Mouse (Mus musculus) hindbrain, embryonic 12.5 days (tissue): ENCODE data around the gene Adh7. TPM values are rescaled to one million over a fixed set of nuclear protein-coding genes. Genes with fewer than 3 reads are reported as not detected.

ENCODE experiments used
- ATAC-seq: fragments of 200-750 bp; cut with Nextera tagmentation; 2 replicates; pipeline ENCODE4 v1.8.0; 2017; ENCODE audit warnings: moderate TSS enrichment; ENCODE audit not compliant: low FRiP score
- H3K27ac ChIP-seq: fragments of 300-500 bp; sonication (generic); 2 replicates; pipeline ENCODE4 v1.5.1; 2016; ENCODE audit warnings: mild to moderate bottlenecking
- H3K27me3 ChIP-seq: fragments of 300-500 bp; sonication (generic); 2 replicates; pipeline ENCODE4 v1.6.1; 2016; ENCODE audit warnings: mild to moderate bottlenecking
- H3K36me3 ChIP-seq: fragments of 300-500 bp; sonication (generic); 2 replicates; pipeline ENCODE4 v1.6.1; 2016; ENCODE audit warnings: mild to moderate bottlenecking
- H3K4me1 ChIP-seq: fragments of 300-500 bp; sonication (generic); 2 replicates; pipeline ENCODE4 v1.6.1; 2016
- H3K4me2 ChIP-seq: fragments of 300-500 bp; sonication (generic); replicated peaks from 2 replicates; pipeline ENCODE4 v1.6.1; 2016; ENCODE audit warnings: mild to moderate bottlenecking
- H3K4me3 ChIP-seq: fragments of 300-500 bp; sonication (generic); 2 replicates; pipeline ENCODE4 v1.5.1; 2016; ENCODE audit warnings: mild to moderate bottlenecking
- H3K9ac ChIP-seq: fragments of 300-500 bp; sonication (generic); 2 replicates; pipeline ENCODE4 v1.6.1; 2016; ENCODE audit warnings: mild to moderate bottlenecking, moderate library complexity
- H3K9me3 ChIP-seq: fragments of 300-500 bp; sonication (generic); replicated peaks from 2 replicates; pipeline ENCODE4 v1.6.1; 2016; ENCODE audit warnings: mild to moderate bottlenecking
- WGBS: fragments of 180-500 bp; shearing (Covaris S2); methylation state at CpG from one replicate; pipeline ENCODE4 v1.1.7; 2016; 5-methylcytosine and 5-hydroxymethylcytosine counted together
- polyA plus RNA-seq: library from polyadenylated mRNA; unstranded; fragments of >200 nt; fragmentation: Nextera tagmentation; extraction: Ambion mirVana; gene quantifications from 2 replicates; pipeline ENCODE4 v1.2.1, GENCODE M21; 2016

Adh7 gene
- polyA plus RNA-seq: 0.15 and 0.17 TPM in 2 replicates

DNA sequence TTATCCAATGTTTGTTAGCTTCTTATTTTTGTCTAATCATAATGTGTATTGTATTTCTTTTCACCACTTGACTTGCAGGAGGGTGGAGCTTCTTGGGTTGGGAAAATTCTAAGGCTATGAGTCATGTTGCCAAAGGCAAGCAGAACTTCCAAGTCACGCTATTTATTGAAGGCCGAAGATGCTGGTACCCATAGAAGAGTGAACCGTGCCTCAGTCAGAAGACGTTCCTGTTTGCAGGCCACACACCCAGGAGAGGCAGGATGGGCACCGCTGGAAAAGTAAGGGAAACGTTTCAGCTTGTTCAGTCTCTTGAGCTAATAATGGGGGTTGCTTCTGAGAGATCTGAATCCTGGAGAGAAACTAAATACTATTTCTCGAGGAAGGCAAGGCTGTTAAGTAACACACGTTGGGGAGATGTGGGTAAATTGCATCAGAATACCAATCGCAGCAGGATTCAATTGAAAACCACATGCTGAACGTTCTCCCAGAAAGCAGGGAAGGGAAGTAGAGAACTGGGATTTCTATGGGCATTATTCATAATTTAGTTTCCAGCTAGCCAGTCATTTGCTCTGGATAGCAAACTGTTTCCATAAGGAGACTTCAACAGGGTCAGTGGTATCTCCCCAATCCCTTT, at the start of gene Adh7:
TSS of gene Adh7 (plus strand) at position 130 of the 634 bp plus-strand sequence.
- Histone ChIP-seq H3K4me2 (no peak within 1 kb of the TSS), H3K27me3 (no peaks in the 10 kb centered on the region), H3K36me3 (no peaks in the 10 kb centered on the region), H3K4me3 (no peak within 1 kb of the TSS), H3K4me1 (peaks cover 3% of the 10 kb centered on the region; the same call in 1 of the 2 replicates), H3K27ac (no peak within 1 kb of the TSS), H3K9ac (no peak within 1 kb of the TSS), H3K9me3 (no peaks in the 10 kb centered on the region)
- WGBS: 77% methylated on average over 10 of the region's 10 CpGs
- no peak for ATAC-seq

DNA sequence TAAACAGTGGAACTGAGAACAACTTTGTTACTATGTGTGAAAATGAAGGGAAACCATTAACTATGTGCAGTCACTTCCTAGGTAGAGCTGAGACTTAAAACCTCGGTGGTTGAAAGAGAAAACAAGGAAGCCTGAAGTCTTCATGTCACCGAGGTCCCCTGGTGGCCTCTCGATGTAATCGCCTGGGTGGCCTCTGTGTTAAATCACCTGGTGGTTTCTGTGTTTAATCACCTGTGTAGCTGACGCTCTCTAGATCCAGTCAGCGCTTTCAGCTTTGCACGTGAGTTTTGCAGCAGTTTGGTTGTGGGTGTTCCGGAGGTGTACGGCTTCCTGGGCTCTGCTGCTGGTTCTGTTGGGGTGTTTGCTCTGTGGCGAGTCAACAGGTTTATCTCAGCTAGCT, 44.3 kb upstream of the Adh7 start:
- H3K27me3 ChIP-seq: no peaks in the 10 kb centered on the region
- no peaks in the 10 kb centered on the region for H3K9me3 ChIP-seq
- H3K4me3 ChIP-seq: no peak overlapping the region
- H3K27ac ChIP-seq: no peak overlapping the region
- no peaks in the 10 kb centered on the region for H3K36me3 ChIP-seq
- no peaks in the 10 kb centered on the region for H3K4me1 ChIP-seq
- H3K4me2 ChIP-seq: no peak overlapping the region
- H3K9ac ChIP-seq: no peak overlapping the region
- 81% methylated on average over 10 of the region's 10 CpGs for WGBS
- ATAC-seq: no peak

DNA sequence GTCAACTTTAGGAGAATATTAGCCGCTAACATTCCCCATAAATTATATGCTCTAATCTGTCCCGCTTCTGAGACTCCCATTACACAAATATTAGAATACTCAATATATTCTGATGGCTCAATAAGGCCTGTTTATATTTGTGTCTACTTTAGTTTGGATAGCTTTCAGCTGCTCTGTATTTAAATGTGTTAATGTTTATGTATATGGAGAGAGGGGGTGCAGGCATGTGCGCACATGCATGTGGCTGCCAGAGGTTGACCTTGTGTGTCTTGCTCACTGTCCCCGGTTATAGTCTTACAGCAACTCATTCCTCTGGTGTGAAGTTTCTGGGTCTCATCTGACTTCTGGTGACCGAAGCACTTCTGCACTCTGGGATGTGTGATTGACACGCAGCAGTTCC, 42.0 kb upstream of the Adh7 start:
- H3K4me3 ChIP-seq: no peak overlapping the region
- no peaks in the 10 kb centered on the region for H3K36me3 ChIP-seq
- 91% methylated on average over 6 of the region's 6 CpGs for WGBS
- no peaks in the 10 kb centered on the region for H3K4me1 ChIP-seq
- ATAC-seq: no peak
- H3K9ac ChIP-seq: no peak overlapping the region
- no peaks in the 10 kb centered on the region for H3K27me3 ChIP-seq
- H3K9me3 ChIP-seq: no peaks in the 10 kb centered on the region
- H3K4me2 ChIP-seq: no peak overlapping the region
- no peak overlapping the region for H3K27ac ChIP-seq

DNA sequence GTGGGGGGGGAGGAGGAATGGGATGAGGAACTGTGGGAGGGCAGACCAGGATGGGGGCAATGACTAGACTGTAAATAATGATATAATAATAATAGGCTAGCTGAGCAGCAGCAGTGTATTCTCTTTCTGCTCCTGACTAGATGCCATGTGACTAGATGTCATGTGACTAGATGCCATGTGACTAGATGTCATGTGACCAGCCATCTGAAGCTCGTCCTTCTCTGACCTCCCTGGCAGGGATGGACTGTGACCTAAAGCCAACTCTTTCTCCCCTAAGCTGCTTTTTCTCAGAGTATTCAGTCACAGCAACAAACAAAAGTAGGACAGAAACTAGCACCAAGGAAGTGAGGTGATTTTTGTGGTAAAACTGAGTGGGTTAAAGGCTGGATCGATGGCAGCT, 35.5 kb upstream of the Adh7 start:
- WGBS: 86% methylated on average over 2 of the region's 2 CpGs
- no peak overlapping the region for H3K27ac ChIP-seq
- no peak overlapping the region for H3K9ac ChIP-seq
- no peaks in the 10 kb centered on the region for H3K9me3 ChIP-seq
- no peak for ATAC-seq
- H3K27me3 ChIP-seq: no peaks in the 10 kb centered on the region
- H3K4me1 ChIP-seq: peaks cover 9% of the 10 kb centered on the region; the same call in 1 of the 2 replicates
- no peak overlapping the region for H3K4me3 ChIP-seq
- H3K36me3 ChIP-seq: no peaks in the 10 kb centered on the region
- no peak overlapping the region for H3K4me2 ChIP-seq

DNA sequence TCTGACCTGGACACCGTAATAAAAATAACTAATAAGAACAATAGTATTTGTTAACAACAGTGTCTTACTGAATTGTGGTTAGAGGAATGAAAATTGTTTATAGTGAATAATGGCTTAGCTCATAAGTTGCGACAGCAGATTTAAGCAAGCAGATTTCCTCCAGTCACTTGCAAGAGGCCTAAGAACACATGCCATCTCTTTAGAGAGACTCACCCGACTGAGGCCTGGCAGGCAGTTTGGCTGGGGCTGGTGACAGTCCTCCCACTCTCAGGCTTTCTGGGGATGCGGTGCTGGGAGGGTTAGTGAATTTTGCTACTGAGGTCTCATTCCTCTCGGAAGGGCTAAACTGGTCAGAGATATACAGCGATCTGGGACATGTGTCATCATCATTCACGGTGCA, 34.2 kb upstream of the Adh7 start:
- 93% methylated on average over 7 of the region's 7 CpGs for WGBS
- H3K27ac ChIP-seq: no peak overlapping the region
- H3K4me3 ChIP-seq: no peak overlapping the region

DNA sequence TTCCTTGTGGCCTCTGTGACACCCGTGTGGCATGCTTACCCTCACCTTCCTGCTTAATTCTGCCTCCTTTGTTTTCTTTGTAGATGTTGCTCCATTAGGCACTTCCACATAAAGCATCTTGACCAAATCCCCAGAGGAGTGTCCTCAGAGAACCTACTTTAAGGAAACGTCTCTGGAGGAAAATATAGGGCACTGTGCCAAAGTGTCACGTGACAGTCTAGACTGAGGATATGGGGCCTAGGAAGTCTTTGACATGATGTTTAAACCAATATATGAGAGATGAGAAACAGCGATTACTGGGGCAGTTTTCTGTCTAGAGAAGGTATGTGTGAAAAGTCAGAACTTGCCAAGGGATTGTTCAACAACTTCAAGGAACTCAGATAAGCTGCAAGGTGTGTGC, 32.3 kb upstream of the Adh7 start:
- H3K4me3 ChIP-seq: no peak overlapping the region
- no peaks in the 10 kb centered on the region for H3K27me3 ChIP-seq
- H3K9ac ChIP-seq: no peak overlapping the region
- WGBS: 72% methylated on average over 4 of the region's 4 CpGs
- no peak for ATAC-seq
- no peak overlapping the region for H3K27ac ChIP-seq
- no peak overlapping the region for H3K4me2 ChIP-seq
- H3K9me3 ChIP-seq: no peaks in the 10 kb centered on the region
- peaks cover 9% of the 10 kb centered on the region; the same call in 1 of the 2 replicates for H3K4me1 ChIP-seq
- no peaks in the 10 kb centered on the region for H3K36me3 ChIP-seq

More for the DNA sequence above, 34.2 kb upstream of the Adh7 start:
- H3K36me3 ChIP-seq: no peaks in the 10 kb centered on the region
- H3K27me3 ChIP-seq: no peaks in the 10 kb centered on the region
- no peak overlapping the region for H3K9ac ChIP-seq
- no peak for ATAC-seq
- no peak overlapping the region for H3K4me2 ChIP-seq
- H3K4me1 ChIP-seq: peaks cover 9% of the 10 kb centered on the region; the same call in 1 of the 2 replicates
- no peaks in the 10 kb centered on the region for H3K9me3 ChIP-seq

DNA sequence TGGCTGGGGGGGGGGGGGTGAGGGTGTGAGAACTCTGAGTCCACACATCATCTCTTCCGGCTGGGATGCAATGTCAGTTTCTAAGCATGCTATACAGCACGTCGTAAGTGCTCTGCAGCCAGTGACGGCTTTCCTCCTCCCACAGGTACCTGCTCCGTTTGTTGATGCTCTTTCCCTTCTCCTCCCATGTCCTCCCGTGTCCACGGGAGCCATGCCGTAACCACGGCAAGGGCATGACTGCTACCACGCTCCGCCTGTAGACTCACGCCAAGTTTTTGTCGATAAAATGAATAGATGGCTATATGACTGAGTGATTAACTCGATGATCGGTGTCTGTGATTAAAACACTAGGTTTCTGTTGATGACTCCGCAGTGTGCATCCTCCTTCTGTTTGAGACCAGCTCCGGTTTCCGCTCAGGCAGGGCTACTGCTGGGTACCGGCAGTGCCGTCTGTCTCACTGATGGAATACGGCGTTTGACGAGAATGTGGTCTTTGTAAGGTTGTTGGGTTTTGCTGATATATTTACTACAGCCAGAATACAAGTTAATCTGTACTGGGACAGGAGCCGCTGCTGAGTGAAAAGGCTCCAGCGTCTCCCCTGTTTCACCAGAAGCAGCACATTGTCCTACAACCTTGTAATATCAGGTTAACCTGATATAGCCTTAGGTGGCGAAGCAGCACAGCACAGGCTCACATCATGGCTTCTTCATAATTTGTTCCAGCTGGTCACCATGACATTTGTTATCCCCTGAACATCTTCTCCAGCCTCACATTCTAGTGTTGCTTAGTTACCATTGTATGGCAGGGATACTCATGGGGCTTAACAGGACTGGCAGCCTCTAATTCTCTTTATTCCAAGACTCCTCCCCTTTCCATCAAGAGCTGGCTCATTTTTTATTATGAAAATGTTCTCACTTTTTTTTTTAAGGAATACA, 31.3 kb upstream of the Adh7 start:
- WGBS: 85% methylated on average over 26 of the region's 26 CpGs
- H3K9ac ChIP-seq: no peak overlapping the region
- H3K36me3 ChIP-seq: no peaks in the 10 kb centered on the region
- H3K4me3 ChIP-seq: no peak overlapping the region
- H3K4me2 ChIP-seq: no peak overlapping the region
- H3K27me3 ChIP-seq: no peaks in the 10 kb centered on the region
- peak overlapping the region; percentile 36 for H3K27ac ChIP-seq
- H3K9me3 ChIP-seq: no peaks in the 10 kb centered on the region
- H3K4me1 ChIP-seq: peaks cover 9% of the 10 kb centered on the region; the same call in 1 of the 2 replicates
- ATAC-seq: peak; percentile 76

DNA sequence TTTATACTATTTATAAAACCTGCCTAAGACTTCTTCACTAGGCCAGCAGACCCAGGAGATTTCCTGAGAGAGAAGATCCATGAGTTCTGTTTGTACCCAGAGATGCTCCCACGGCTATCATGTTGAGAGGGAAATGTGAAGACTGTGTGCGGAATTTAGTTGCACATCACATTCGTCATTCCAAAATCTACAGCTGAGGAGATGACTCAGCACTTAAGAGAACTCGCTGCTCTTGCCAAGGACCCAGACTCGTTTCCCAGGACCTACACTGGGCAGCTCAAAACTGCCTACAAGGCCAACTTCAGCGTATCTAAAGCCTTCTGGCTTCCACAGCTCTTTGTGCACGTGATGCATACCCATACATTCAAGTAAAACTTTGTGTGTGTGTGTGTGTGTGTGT, 25.3 kb upstream of the Adh7 start:
- ATAC-seq: no peak
- H3K27me3 ChIP-seq: no peaks in the 10 kb centered on the region
- no peak overlapping the region for H3K4me2 ChIP-seq
- H3K9me3 ChIP-seq: no peaks in the 10 kb centered on the region
- H3K4me3 ChIP-seq: no peak overlapping the region
- no peaks in the 10 kb centered on the region for H3K4me1 ChIP-seq
- WGBS: 88% methylated on average over 7 of the region's 7 CpGs
- H3K9ac ChIP-seq: no peak overlapping the region
- no peaks in the 10 kb centered on the region for H3K36me3 ChIP-seq
- no peak overlapping the region for H3K27ac ChIP-seq

DNA sequence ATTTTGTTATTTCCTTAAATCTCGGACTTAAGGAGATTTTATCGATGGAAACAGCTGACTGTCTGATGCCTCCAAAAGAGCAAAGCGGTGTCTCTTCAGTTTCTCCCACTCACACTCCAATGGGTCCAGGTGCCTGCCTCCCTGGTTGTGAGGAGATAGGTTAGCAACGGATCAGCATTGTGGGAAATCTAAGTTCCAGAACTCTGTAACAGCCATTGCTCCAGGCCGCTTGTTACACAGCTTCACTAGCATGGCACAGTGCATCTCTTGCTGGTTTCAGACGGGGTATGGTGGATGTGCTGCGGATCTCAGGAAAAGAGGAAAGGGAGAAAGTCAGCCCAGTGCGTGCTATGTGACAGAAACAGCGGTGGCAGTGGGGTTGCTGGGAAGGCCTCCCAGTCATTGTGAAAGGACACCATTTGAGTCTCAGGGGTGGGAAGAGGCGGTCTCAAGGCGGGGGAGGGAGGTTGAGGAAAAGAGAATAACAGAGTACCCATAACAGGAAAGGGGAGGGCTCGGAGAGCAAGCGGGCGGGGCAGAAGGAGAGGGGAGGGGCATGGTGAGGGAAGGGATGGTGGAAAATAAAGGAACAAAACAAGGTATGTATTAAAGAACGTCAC, 23.8 kb upstream of the Adh7 start, which contains the start of gene 4930579F01Rik:
TSS of gene 4930579F01Rik (minus strand) at position 143 of the 620 bp plus-strand sequence.
- Histone ChIP-seq H3K4me3 (no peak within 1 kb of the TSS), H3K27ac (no peak within 1 kb of the TSS), H3K27me3 (no peaks in the 10 kb centered on the region), H3K4me1 (0 out of 2 replicates have a peak, but pooled peaks cover 2% of the 10 kb centered on the region), H3K9ac (no peak within 1 kb of the TSS), H3K9me3 (no peaks in the 10 kb centered on the region), H3K36me3 (no peaks in the 10 kb centered on the region), H3K4me2 (no peak within 1 kb of the TSS)
- ATAC-seq: no peak
- WGBS: 83% methylated on average over 15 of the region's 15 CpGs

DNA sequence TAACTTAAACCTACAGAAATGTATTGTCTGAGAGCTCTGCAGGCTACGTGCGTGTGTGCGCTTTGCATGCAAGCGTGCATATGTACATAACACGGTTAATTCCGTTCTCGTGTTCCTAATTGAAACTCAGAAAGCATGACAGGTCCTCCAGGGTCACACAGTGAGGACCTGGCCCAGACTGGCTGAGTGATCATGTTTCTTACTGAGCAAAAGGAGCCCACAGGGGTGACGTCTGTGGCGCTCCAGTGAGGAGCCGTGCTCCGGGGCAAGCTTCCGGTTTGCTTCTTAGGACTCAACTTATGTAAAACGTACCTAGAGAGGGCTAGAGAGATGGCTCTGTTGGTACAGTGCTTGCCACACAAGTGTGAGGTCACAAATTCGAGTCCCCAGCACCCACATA, 20.5 kb upstream of the Adh7 start:
- Histone ChIP-seq H3K36me3 (no peaks in the 10 kb centered on the region), H3K27ac (no peak overlapping the region), H3K27me3 (no peaks in the 10 kb centered on the region), H3K9ac (no peak overlapping the region), H3K4me3 (no peak overlapping the region), H3K9me3 (no peaks in the 10 kb centered on the region), H3K4me2 (no peak overlapping the region), H3K4me1 (0 out of 2 replicates have a peak, but pooled peaks cover 2% of the 10 kb centered on the region)
- no peak for ATAC-seq
- 76% methylated on average over 14 of the region's 14 CpGs for WGBS

DNA sequence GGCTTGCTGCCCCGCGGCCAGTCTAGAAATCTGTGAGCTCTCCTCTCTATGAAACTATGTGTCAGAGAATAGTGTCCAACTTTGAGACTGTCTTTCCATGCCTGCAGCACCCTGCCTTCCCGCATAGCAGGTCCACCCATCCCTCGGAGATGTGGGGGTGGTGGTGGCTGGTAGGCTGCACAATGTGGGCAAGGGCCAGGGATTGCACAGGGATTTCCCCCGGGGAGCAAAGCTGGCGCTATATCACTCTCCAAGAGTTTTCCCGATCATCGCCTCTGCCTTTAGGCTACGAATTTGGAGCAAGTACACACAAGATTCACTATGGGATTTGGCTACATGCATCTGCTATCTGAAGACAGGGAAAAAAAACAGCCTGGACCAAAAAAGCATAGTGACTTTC, 20.0 kb upstream of the Adh7 start:
- no peak overlapping the region for H3K9ac ChIP-seq
- H3K27me3 ChIP-seq: no peaks in the 10 kb centered on the region
- no peaks in the 10 kb centered on the region for H3K36me3 ChIP-seq
- H3K27ac ChIP-seq: no peak overlapping the region
- 69% methylated on average over 9 of the region's 9 CpGs for WGBS
- no peaks in the 10 kb centered on the region for H3K9me3 ChIP-seq
- H3K4me3 ChIP-seq: no peak overlapping the region
- 0 out of 2 replicates have a peak, but pooled peaks cover 2% of the 10 kb centered on the region for H3K4me1 ChIP-seq
- peak; percentile 57; the same call in 1 of the 2 replicates for ATAC-seq
- H3K4me2 ChIP-seq: no peak overlapping the region
